Mouse (Mus musculus) spleen, adult 2 months (tissue): ENCODE results near the gene Dmac2.

ENCODE experiments used
- CTCF ChIP-seq: fragments of 200-500 bp; IDR thresholded peaks from 2 replicates; pipeline ENCODE4 v1.5.1; 2011; ENCODE audit warnings: mild to moderate bottlenecking, inconsistent platforms; ENCODE audit not compliant: insufficient read depth, insufficient read length, insufficient replicate concordance; ENCODE audit errors: extremely low read depth
- POLR2A ChIP-seq: fragments of 200-500 bp; IDR thresholded peaks from 2 replicates; pipeline ENCODE4 v1.6.1; 2011; ENCODE audit warnings: low read depth, low read length, inconsistent platforms

GRCm38 (mm10) chr7:25601346-25601745 lies 17.9 kb upstream of the Dmac2 start:
- TF ChIP-seq POLR2A (no peak), CTCF (no peak)
